Mouse (Mus musculus) urinary bladder, postnatal 4 days (tissue): ENCODE measurements around the gene Hc.
A peak's percentile ranks its signal among the peaks of the same experiment; 100 is the strongest.

ENCODE experiments used
- DNase-seq, 2 experiments: peaks; one replicate each; pipeline ENCODE4 v3.0.0; 2021 to 2022; ENCODE audit warnings: low spot score in 2 of 2

Gene Hc

DNA sequence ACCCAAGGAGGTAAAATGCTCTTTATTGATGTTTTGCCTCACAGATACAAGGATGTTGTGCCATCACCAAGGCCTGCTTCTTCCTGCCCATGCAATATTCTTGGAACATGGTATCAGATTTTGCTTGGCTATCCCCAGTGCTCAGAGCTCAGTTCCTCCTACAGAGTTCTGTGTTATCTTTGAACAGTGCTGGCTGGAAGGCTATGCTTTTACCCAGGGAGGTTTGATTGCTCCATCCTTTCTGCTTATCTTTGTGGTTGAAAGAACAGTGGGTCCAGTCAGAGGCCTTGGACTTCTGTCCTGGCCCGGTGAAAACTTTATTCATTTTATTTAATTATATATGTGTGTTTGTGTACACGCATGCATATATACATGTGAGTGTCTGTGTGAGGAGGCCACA is 83.0 kb downstream of the Hc start:
- no peak for DNase-seq

DNA sequence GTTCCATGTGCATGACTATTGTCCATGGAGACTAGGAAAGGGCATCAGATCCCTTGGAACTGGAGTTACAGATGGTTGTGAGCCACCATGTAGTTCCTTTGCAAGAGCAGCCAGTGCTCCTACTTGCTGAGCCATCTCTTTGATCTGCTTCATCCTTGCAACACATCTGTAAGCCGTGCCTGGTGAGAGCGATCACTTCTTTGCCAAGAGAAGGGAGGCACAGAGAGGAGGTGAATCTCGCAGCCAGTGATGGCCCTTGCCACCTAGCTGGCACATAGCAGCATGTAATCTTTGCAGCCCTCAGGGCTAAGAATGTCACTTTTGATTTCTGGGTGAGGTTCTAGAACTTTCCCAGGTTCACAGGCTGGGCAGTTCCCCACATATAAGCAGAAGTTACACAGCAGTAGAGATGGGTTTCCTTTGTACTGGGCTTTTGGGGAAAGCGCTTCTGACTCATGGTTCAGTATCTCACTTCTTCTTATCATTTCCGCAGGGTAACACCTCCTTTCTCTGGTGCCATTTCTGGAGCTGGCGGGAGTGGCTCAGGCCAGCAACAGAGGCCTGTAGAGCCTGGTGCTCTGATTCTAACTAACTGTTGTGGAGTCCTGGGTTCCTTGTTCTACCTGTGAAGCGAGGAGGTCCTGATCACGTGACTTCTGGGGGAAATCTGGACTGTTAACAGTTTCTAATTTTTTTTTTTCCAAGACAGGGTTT is 84.1 kb downstream of the Hc start:
- no peak for DNase-seq

DNA sequence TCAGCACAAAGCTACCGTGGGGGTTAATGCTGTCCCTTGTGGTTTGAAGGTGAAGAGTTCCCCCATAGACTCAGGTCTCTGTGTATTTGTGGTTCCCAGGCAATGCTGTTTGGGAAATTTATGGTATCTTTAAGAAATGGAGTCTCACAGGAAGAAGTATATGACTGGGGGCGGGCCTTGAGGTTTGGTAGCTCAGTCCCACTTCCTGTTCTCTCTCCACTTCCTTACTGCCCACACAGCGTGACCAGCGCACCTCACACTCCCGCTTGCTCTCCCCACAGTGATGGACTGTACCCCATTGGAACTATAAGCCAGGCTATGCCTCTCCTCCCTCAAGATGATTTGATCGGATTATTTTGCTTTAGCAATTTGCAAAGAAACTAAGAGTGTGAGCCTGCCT is 84.8 kb downstream of the Hc start:
- DNase-seq = no peak

DNA sequence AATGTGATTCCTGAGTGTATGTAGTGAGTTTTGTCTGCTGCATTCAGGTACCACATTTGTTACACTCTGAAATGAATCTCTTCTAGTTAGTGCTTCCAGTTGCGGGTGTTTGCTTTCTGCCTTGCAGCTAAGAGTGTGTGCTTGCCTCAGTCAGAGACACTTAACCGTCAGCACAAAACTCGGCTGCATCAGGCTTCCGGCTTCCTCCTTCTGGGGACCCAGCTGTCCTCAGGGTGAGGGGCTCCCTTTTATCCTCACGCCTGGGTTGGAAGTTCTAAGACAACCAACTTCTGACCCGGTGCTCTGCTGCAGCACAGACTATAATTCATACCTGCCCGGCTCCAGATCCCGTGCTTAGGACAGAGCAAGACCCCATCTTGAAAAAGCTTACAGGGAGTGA is 88.2 kb downstream of the Hc start:
- no peak for DNase-seq

- no peak for DNase-seq
Observed at GRCm38 (mm10) chr2:34971080-34971888, 90.0 kb downstream of the Hc start.

- DNase-seq = peak; percentile 56 to 88
Observed at GRCm38 (mm10) chr2:34970092-34970750, 91.0 kb downstream of the Hc start.

DNA sequence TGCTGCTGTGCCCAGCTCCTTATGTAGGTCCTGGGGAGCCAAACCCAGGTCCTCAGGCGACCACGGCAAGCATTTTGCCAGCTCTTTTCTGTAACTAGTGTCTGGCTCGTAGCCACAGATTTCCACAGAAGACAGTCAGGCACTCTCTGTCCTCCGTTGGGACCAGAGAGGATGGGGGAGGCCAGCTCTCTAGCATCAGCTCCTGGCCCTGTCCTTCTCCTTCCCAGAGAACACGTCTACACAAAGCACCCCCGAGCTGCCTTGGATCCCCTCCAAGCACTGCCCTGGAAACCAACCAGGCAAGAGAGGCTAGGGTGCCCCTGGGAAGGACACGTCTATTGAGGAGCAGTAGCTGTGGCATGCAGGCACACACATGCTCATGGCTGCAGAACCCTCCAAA is 92.1 kb downstream of the Hc start:
- DNase-seq = no peak

DNA sequence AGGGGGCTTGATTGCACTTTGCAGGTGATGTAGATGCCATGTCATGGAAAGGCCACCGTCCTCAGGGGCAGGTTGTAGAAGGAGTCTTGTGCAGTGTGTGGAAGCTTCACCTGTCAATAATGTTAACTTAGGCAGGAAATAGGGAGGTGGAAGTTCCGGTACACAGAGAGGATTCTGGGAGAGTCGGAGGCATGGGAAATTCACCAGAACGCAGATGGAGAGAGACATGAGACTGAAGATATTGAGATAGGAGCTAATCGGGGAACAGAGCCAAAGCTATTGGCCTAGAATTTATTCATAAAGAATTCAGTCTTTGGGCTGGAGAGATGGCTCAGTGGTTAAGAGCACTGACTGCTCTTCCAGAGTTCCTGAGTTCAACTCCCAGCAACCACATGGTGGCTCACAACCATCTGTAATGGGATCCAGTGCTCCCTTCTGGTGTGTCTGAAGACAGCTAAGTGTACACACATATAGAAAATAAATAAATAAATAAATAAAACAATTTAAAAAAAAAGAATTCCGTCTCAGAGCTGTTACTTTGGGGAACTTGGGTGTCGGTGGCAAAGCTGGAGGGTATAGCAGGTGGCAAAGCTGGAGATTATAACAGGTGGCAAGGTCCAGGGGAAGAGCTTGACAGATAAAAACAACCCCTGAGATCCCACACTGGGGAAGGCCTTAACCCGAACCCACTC is 94.8 kb downstream of the Hc start:
- DNase-seq = no peak

- no peak for DNase-seq
Observed at GRCm38 (mm10) chr2:34965806-34966205, 95.4 kb downstream of the Hc start.

- DNase-seq = peak in 1 of 2 experiments; percentile 68
Observed at GRCm38 (mm10) chr2:34965293-34965692, 95.9 kb downstream of the Hc start.

DNA sequence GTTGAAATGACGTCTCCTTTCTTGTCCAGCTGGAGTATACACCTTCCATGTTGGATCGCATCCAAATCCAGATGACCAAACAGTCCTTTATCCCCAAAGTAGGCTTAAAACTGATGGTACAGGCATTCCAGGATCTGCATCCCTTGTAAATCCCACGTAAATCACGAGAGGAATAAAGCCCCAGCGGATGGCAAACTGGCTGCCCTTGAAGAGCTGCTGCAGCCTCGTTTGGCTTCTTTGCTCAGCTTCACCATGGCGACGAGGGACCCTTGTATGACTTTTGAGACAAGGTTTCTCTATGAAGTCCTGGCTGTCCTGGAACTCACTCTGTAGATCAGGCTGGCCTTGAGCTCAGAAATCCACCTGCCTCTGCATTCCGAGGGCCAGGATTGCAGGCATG is 96.6 kb downstream of the Hc start:
- no peak for DNase-seq

DNA sequence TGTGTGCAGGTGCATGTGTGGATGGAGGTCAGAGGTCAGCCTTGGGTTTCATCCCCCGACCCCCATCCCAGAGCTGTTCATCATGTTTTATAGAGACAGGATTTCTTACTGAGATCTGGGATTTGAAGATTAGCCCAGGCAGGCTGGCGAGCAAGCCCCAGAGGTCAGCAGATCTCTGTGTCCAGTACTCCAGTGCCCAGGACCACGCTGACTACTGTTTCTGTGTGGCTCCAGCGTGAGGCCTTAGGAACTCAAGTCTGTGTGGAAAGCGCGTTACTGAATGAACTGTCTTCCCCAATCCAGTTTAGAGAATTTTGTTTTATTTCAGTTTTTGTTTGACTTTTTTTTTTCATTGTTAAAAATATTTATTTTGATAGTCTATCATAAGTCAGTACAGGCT is 97.0 kb downstream of the Hc start:
- no peak for DNase-seq

DNA sequence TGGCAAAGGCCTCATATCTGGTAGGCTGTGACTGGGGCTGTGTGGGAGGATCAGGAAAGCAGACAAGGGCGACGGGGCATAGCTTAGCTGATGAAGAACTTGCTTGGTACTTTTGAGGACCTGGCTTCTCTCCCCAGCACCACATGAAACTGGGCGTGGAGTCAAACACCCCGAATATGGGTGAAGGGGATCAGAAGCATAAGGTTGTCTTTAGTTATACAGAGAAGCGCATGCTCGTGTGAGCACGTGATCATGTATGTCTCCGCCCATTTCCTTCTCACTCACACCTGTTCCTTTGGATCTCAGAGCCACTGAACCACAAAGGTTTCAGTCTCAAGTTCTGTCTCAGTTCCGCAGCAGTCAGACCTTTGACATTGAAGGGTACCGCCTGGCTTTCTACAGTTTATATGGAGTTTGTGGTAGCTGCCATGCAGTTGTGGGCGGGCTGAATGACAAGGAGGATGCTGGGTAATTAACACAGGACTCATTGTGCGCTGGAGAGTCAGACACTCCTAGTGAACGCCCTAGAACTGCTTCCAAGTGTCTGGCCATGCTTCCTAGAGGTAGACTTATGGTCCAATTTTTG is 97.8 kb downstream of the Hc start:
- DNase-seq = no peak

GRCm38 (mm10) chr2:34962893-34963292 is 98.3 kb downstream of the Hc start:
- DNase-seq = no peak

- DNase-seq = no peak
Observed at GRCm38 (mm10) chr2:34962211-34962610, 99.0 kb downstream of the Hc start.

DNA sequence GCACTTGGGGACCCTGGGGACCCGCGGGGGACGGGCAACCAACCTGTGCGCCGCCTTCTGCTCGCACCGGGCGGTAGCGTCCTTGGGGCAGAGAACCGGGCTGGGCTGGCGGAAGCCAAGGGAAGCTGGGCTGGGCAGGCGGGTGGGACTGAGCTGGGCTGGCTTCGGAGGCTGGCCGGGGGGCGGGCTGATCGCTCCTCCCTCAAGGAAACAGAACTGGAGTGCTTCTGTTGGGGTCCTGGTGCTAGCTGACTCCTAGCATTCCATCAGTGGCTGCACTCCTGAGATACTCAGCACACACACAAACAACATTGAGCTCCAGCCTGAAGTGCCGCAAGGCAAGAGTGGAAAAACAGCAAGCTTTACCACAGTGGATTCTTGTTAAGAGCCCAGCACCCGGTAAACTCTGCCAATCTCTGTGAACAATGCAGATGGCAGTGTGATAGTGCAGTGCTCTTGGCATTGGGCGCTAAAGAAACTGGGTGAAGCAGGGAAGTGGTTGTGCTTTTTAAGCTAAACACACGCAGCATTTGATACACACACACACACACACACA is 99.7 kb downstream of the Hc start, which contains the start of gene Traf1:
TSS of gene Traf1 (minus strand) at position 292 of the 556 bp plus-strand sequence.
- DNase-seq = peak in 1 of 2 experiments; percentile 40

GRCm38 (mm10) chr2:34960966-34961365 is 100.3 kb downstream of the Hc start:
- DNase-seq = no peak

DNA sequence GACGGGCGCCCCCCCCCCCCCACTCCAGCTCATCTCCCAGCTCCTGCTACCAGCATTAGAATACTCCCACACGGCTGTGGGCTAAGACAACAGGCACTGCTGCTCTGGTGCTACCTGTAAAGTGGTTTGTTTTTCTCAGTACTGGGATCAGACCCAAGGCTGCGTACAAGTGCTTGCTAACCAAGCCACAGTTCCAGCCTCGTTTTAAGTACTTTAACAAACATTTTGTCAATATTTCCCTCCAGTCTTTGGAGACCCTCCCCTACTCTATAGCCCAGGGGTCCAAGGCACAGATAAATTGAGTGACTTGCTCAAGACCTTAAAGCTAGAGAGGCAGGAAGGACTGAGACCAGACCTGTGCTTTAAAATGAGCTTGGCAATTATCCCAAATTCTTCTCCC is 100.8 kb downstream of the Hc start:
- DNase-seq = no peak

- DNase-seq = no peak
Observed at GRCm38 (mm10) chr2:34958582-34958981, 102.7 kb downstream of the Hc start.

GRCm38 (mm10) chr2:34958036-34958435 is 103.2 kb downstream of the Hc start:
- DNase-seq = no peak

GRCm38 (mm10) chr2:34957405-34957804 is 103.8 kb downstream of the Hc start:
- DNase-seq = no peak
